Mouse (Mus musculus) urinary bladder, postnatal 4 days (tissue): ENCODE measurements around the gene Mbtps1.

Source experiments
- DNase-seq, 2 experiments: peaks; one replicate each; pipeline ENCODE4 v3.0.0; 2021 to 2022; ENCODE audit warnings: low spot score in 2 of 2

The Mbtps1 gene

DNA sequence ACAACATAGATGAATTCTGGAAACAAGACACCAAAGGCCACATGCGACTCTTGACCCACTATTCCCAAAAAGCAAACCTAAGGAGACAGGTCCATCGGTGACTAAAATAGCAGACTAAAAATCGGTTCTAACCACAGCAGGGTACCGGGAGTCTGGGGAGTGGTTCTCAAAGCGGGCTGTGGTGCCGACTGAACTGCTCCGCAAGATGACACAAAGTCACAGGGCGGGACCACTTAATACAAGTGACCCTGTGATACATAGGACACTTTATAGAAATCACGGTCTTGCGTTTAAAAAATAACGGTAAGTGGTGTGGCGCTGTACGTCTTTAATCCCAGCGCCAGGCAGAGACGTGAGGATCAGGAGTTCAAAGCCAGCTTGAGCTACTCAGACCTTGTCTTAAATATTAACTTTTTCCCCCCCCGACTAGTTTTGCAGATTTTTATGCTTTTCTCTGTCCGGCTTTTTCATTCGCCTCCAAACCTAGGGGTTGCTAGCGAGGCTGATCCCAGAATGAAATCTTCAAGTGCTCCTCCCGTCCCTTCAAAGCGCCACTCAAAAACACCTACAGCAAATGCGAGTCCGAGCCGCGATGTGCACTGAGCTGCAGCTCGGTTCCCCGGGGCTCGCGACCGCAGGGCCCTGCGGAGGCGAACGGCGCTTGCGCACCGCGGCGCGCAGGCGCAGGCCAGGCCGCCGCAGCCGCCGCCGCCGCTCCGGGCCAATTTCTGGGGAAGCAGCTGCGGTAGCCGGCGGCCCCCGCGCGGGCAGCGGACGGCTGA is 523 bp downstream of the Mbtps1 start:
- DNase-seq = peak in 1 of 2 experiments; percentile 83

DNA sequence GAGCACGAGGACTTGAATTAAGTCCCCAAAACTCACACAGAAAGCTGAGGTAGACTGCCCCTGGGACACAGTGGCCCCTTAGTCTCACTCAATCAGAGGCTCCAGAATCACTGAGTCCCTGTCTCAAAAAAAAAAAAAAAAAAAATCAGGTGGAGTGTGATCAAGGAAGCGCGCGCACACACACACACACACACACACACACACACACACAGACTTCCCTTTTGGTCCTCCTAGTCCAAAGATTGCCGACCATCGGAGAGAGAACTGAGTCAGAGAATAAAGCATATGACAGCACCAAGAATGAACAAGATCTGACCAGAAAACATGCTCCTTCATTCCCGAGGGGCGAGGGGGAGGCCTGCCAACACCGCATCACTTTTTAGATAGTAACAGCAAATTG is 1.4 kb downstream of the Mbtps1 start:
- no peak for DNase-seq

DNA sequence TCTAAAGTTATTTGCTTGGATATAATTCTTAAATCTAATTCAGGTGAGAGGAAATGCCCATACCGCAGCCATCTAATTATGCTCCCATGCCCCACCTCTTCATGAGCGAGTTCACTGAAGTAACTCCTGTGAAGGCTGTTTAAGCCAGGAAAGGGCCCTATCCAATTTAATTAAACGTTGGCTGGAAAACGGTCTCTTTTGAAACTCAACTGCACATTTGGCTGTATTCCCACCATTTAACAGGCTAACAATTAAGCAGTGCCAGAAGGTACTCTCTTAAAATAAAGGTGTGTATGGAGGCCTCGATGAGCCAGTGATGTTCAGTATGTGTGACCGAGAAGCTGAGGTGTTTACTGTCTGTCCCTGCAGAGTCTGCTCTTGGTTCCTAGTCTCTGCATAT is 2.7 kb downstream of the Mbtps1 start:
- no peak for DNase-seq

DNA sequence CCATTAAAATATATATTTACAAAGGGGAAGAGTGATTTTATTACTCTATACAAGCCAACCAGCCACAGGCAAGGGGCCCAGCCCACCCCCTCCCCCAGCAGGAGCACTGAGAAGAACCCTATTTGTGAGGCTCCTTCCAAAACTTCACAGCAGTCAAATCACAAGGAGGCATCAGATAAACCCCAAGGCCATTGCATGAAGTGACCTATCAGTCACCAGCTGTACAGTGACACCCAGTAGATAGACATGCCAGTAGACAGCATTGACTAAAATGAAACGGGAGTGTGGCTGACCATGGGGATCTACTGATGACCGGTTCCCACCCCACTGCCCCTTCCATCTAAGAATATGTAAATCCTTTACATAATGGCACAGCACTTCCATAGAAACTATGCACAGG is 5.6 kb downstream of the Mbtps1 start:
- no peak for DNase-seq

DNA sequence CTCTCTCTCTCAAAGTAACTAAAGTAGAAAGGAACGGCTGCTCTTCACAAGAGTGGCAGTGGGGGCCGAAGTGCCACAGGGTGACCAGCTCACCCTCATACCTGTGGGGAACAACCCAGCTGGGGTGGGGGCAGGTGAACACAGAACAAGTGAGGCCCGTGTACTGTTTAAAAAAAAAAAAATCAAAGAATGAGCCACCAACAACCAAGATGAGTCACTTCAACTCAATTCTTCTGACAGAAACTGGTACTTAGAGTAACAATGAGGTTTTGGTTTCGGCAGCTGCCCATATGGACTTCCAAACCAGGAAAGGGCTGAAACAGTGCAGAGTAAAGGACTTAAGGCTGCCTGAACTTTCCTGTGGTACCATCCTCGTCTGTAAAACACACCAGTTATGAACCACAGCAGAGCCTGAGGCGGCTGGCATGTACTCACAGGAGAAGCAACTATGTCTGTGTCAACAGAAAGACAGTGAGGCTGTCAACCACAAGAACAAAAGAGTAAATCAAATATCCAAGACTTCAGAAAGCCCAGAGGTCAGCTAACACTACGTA is 9.9 kb downstream of the Mbtps1 start:
- DNase-seq = no peak

DNA sequence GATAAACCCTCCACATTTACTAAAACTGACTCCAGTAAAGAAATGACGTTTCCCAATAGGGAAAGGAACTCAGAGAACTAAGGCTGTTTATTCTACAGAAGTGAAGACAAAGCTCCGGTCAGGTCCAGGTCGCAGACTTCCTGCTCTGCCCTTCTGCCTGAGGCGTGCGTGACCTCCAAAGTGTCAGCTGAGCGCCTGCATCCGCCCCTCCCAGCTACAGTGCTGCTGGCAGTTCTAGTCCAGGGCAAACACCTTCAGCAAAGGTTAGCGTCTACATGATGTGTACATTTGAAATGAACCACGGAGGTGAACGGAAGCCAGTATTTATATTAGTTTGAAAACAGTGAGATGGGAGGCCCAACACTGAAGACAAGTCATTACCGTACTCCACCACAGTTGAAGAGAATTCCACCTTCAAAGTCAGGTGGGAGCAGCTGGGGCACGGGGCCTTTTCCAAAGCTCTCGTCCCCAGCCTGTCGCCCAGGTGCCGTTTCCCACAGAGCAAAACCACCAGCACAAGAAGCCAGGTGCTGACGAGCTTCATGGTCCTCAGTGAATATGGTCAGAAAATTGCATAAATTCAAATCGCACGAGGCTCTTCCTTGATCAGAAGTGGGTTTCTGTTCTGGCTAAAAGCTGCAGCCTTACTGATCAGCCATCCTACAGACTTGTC is 11.4 kb downstream of the Mbtps1 start:
- DNase-seq = no peak

DNA sequence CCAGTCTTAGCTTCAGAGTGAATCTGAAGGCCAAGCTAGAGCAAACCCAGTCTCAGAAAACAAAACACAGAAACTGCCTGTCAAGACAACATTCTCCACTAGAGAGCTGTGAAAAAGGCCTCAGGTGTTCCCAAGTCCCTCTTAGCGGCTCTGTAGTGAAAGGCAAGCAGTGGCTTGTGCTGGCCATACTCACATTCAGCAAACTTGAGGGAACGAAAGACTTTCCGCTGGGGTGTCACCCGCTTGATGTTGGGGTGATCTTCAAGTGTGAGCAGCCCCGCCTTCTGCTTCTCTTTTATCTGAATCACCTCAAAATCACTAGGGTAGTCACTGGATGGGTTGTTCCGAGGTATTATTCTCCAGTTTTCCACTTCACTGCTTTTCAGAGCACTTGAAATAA is 12.7 kb downstream of the Mbtps1 start:
- DNase-seq = no peak

DNA sequence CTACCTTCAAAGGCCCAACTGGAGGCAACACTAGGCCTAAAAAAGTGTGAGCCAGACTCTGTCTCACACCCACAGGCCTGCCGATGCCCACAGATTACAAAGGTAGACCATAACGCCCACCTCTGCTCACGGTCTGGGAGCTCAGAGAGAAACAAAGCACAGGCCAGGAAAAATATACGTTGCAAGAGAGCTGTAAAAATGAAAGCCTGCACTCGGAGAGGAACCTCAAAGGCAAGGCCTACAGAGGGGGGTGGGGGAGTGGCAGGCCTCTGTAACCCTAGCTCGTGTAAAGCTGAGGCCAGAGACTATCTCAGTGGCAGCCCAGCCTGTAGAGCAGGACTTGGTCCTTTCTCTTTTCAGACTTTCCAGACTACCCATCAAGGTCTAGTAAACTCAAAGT is 13.4 kb downstream of the Mbtps1 start:
- no peak for DNase-seq

DNA sequence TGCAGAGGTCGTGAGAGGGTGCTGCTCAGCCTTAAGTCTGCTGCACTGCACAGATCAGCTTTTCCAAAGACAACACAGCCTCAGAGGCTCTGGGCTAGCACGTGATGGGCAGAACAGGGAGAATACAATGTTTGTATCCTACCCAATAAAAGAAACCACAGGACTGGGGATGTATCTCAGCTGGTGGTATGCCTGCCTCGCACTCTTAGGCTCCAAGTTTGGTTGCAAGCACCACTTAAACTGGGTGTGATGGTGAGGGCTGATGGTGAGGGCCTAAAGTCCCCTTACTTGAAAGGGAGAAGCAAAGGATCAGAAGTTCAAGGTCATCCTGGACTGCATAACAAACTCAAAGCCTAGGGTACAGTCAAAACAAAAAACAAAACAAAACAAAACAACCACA is 13.9 kb downstream of the Mbtps1 start:
- no peak for DNase-seq

DNA sequence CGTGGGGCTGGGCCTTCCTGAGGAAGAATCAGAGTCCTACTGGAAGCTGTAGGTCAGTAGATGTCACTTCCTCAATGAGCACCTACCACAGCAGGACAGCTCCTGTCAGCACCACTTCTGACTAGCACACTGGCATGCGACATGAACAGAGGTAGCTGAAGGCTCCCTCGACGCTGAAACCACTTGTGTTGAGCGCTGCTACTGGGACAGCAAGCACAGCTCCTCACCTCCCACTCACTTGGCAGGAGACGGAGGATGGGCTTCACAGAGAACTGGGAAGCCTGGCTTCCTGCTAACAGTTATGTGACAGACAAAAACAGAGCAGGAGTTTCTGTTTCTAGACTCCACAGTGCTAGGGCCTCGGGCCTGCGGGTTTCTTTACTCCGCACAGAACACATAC is 26.6 kb downstream of the Mbtps1 start:
- no peak for DNase-seq

DNA sequence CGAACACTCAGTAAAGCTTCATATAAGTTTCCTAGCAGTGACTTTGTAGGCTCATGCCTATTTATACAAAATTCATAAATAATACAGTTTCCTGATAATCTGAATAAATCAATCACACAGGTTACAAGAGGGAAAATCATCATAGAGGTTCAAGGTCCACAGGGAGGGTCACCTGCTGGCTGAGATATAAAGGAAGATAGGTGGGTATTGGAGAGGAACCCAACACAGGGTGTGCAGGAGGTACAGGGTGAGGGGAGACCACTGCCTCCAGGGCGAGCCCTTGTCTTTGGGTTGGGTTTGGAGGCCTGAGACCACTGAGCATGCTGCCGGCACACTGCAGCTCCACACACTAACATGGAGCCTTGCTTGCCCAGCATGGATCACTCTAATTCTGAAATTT is 27.1 kb downstream of the Mbtps1 start:
- DNase-seq = no peak

DNA sequence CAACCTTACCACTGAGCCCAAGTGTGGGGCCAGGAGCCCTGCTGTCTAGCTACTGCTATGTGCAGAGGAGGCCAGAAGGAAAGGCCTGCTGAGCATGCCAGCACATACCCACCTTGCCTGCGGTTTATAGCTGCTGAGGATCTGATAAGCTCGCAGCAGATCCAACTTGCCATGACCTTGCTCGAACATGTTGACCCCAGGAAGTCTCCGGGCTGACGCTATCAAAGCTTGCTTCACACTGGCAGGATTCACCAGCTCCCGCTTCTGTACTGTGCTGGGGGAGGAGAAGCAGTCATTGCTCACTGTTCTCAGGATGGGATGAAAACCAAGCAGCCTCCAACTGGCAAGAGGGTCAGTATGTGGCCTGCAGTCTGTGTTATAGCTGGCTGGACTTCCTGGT is 27.6 kb downstream of the Mbtps1 start:
- no peak for DNase-seq

DNA sequence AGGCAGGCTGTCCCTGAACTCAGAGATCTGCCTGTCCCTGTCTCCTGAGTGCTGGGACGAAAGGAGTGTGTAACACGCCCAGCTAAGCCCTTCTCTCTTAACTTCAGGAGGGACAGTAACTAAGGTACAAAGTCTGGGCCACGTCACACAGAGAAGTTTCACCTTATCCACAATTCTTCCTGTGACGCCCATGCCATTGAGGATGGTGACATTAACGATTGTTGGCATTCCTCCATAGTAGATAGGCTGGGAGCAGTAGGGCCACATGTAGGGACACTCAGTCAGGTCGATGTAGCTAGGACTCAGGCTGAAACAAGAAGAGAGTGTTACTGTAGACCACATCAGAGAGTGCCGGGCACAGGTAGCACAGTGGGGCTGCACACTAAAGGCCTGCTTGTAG is 29.8 kb downstream of the Mbtps1 start:
- no peak for DNase-seq

DNA sequence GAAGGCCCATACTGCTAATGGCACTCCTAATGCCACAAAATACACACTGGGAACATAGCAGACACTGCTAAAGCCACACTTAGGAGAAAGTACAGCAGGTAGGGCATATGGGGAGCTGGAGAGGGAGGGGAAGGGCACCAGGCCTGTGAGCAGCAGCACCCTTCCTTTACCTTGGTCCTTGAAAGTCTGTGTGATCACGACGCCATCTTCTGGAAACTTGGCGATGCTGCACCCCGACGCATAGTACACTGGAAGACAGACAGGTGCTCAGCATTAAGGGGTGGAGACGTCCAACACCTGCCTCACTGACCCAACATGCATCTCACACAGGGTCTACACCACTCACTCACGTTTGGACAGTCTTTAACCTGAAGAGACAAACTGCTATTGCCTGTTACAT is 38.4 kb downstream of the Mbtps1 start:
- no peak for DNase-seq

DNA sequence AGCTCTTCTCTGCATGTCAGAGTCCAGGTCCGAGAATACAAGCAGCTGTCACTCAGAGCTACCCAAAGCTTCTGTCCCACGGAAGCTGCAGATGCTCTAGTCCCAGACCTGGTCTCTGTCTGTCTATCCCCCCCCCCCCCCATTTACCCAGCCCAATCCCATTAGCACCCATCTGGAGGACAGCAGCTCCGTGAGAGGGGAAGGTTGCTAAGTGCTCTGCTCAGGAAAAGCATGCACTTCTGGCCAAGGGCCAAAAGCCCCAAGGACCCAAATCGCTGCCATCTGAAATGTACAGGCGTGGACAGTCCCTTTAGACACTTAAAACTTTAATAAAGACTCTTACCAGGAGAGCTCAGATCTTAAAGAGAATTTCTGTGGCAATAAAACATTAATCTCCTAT is 41.9 kb downstream of the Mbtps1 start:
- DNase-seq = no peak

DNA sequence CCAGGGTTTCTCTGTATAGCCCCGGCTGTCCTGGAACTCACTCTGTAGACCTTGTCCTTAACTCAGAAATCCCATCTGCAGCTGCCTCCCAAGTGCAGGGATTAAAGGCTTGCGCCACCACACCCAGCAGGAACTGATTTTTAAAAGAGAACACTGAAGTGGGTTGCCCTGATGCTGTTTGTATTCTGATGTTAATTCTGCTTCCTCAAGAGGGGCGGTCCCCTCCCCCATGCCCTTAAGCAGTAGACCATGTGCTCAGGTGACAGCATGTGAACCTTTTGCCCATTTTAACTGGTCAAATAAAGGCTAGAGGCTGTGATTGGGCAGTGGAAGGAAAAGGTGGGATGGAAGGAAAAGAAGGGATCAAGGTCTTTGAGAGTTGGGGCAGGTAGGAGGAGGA is 42.8 kb downstream of the Mbtps1 start:
- no peak for DNase-seq

DNA sequence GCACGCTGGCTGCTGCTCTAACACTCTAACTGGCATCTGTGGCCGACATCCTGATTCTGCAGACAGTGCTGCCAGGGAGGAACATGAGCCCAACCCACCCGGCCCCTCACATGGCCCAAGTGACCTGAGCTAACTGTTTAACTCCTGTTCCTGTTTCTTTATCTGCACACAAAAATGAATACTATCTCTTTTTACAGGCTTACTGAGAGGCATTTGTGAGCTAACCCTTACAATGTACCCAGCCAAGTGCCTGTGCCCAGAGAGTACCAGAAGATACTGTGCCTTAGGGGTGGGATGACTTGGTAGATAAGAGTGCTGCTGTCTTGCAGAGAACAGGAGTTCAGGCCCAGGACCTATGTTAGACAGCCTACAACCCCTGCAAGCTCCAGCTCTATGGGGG is 43.6 kb downstream of the Mbtps1 start:
- no peak for DNase-seq

DNA sequence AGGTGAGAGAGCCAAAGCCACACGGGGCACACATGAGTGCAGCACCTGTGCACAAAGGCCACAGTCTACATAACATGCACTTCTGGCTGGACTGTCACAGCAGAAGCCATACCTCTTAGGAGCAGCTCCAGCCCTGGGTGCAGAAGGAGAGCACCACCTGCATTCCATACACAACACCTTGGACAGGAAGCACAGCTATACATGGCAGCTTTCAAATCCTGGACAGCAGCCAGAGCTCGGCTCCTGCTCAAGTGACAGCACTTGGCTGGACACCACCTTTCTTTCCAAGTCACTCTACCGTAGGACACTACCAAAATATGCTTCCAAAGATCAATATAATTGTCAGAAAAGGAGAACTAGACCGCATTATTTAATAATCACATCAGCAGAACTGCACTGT is 45.1 kb downstream of the Mbtps1 start:
- DNase-seq = no peak

DNA sequence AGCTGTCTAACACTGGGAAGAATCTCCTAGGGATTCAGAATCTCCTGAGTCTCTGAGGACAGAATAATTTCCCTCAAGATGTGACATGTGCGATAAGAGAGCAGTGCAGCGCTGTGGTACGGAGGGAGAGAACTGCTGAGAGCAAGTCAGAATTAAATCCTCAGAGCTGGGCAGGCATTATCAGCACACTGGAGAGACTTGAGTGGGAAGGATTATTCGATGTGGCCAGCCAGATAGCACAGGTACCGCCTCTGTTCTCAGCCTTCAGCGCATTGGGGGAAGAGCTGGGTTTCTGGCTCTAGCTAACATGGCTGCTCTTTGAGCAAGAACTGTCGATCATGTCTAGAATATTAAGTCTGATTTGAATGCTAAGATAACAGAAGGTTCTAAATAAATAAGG is 46.8 kb downstream of the Mbtps1 start:
- DNase-seq = no peak

DNA sequence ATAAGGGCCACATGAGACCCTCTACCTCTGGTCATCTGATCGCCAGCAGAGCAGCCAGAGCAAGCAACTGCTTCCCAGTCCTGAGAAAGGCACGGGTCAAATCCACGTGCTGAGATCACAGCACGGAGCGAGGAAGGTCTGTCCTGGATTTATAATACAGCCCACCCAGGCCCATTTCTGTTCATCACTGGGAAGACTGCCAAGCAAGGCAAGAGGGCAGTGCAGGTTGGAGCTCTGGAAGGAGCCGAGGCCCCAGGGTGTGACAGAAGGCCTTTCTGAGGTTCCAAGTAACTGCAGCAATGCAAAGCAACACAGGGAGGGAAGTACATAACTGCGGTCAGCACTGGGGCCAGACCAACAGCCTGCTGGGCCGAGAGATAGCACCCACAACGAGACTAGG is 48.1 kb downstream of the Mbtps1 start:
- no peak for DNase-seq

DNA sequence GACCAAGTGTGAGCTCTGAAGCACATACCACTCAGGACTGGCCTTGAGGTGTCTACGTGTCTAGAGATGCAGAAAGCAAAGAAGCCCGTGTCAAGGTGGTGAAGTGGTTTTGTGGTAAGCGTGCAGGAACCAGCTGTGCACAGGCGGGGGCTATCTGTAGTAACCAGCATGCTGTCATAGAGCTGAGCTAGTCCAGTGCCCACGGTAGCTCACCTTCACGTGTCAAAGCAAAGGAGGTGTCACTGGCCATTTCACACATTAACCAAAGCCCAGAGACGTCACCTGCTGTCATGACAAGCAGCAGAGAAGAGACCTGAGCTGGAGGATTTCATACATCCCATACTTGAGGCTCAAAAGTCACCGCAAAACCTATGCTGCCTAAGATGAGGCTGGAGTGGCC is 52.4 kb downstream of the Mbtps1 start:
- DNase-seq = no peak

DNA sequence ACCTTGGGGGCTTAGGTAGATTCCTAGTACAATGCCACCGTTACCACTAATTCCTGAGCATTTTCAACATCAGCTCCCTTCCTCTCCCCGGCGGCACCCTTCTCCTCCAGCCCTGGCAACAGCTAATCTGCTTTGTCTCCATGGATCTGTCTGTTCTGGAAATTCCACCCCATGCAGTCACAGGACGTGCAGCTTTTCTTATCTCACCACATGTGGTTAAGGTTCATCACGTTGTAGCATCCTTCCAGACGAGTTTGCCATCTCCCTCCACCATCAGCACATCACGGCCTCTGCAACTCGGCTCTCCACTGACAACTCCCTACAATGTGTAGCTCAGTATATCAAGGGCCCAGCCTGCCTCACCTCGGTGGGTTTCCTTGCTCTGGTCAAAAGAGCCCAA is 53.0 kb downstream of the Mbtps1 start:
- no peak for DNase-seq

DNA sequence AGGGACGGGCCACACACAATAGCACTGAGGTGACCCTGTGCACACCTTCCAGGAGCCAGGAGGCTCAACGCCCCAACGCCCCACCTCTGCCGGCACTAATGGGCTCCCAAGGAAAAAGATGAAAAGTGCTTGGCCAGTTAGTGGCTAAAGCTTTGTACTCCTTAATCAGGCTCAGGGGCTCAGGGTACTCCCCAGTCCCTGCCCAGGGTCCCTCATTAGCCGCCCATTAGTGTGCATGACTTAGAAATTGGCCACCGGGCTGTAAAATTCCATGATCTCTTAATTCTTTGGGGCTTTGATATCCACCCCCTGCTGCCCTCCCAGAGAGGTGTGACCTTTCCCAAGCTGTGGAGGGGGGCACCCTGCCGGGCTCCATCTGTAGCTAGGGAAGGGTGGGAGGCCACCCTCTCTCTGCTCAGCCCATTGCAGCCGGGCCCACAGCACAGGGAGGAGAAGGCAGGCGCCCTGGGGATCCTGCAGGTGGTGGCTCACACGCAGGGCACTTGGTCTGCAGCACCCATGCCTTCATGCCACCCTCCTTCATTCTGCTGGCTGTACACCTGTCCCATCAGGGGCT is 55.3 kb downstream of the Mbtps1 start:
- DNase-seq = no peak
